Mouse (Mus musculus) T-helper 1 cell (primary cell): Measurements from ENCODE around the gene Kdelr1.

Experiments
- in situ Hi-C: fragments of 300-600 bp; cut with MboI, MseI; formaldehyde crosslinking; loops from one replicate; pipeline ENCODE4 v1.15.1; 2025; ENCODE audit warnings: high pct_unique_total_duplicates

Gene Kdelr1

GRCm38 (mm10) chr7:45872624-45873023 is at the start of gene Kdelr1:
Gene Kdelr1, plus strand, starts transcription at chr7:45872772.
- in situ Hi-C loops = loop anchor here (5.0 kb wide), 1 partner anchor 65 kb away; no protein-coding TSS in a partner anchor

- in situ Hi-C loops = no loop called here
Measured at GRCm38 (mm10) chr7:45824598-45824997, 48.0 kb upstream of the Kdelr1 start, which contains the start of gene Kcnj14. Gene Kcnj14, minus strand, starts transcription at chr7:45824782.

GRCm38 (mm10) chr7:45826631-45827030 is 45.9 kb upstream of the Kdelr1 start:
- in situ Hi-C loops = no loop called here

- in situ Hi-C loops = no loop called here
Measured at GRCm38 (mm10) chr7:45830427-45831127, 42.0 kb upstream of the Kdelr1 start, which contains the start of gene Grwd1. Gene Grwd1, minus strand, starts transcription at chr7:45830944.

GRCm38 (mm10) chr7:45831128-45831525 is 41.4 kb upstream of the Kdelr1 start:
- in situ Hi-C loops = no loop called here

- in situ Hi-C loops = no loop called here
Measured at GRCm38 (mm10) chr7:45832428-45832827, 40.1 kb upstream of the Kdelr1 start.

GRCm38 (mm10) chr7:45833148-45833790 is 39.3 kb upstream of the Kdelr1 start:
- in situ Hi-C loops = no loop called here

GRCm38 (mm10) chr7:45833924-45834323 is 38.6 kb upstream of the Kdelr1 start:
- in situ Hi-C loops = no loop called here

GRCm38 (mm10) chr7:45842950-45843744 is 29.4 kb upstream of the Kdelr1 start:
- in situ Hi-C loops = no loop called here

- in situ Hi-C loops = no loop called here
Measured at GRCm38 (mm10) chr7:45848447-45849027, 24.0 kb upstream of the Kdelr1 start.

GRCm38 (mm10) chr7:45850661-45851060 is 21.9 kb upstream of the Kdelr1 start:
- in situ Hi-C loops = no loop called here

GRCm38 (mm10) chr7:45853089-45853488 is 19.5 kb upstream of the Kdelr1 start:
- in situ Hi-C loops = no loop called here

- in situ Hi-C loops = no loop called here
Measured at GRCm38 (mm10) chr7:45856950-45857901, 15.3 kb upstream of the Kdelr1 start.

GRCm38 (mm10) chr7:45859008-45859407 is 13.6 kb upstream of the Kdelr1 start:
- in situ Hi-C loops = no loop called here

GRCm38 (mm10) chr7:45862804-45863203 is 9.8 kb upstream of the Kdelr1 start:
- in situ Hi-C loops = no loop called here

GRCm38 (mm10) chr7:45864435-45864834 is 8.1 kb upstream of the Kdelr1 start:
- in situ Hi-C loops = no loop called here

- in situ Hi-C loops = no loop called here
Measured at GRCm38 (mm10) chr7:45865925-45866910, 6.4 kb upstream of the Kdelr1 start.

GRCm38 (mm10) chr7:45867871-45868270 is 4.7 kb upstream of the Kdelr1 start:
- in situ Hi-C loops = no loop called here

GRCm38 (mm10) chr7:45869107-45869670 is 3.4 kb upstream of the Kdelr1 start:
- in situ Hi-C loops = no loop called here
